Mouse (Mus musculus) induced T-regulatory cell, adult 2 months (primary cell): ENCODE data around the gene Ncoa1.

Experiments
- DNase-seq: peaks from one replicate; pipeline ENCODE4 v3.0.0-alpha.2; 2012; ENCODE audit warnings: low read depth

Ncoa1 gene

GRCm38 (mm10) chr12:4476832-4477671 lies at the start of gene Ncoa1:
Gene Ncoa1 (minus strand): TSS chr12:4477182.
- peak; percentile 80 for DNase-seq

GRCm38 (mm10) chr12:4524546-4524945 lies 47.6 kb upstream of the Ncoa1 start:
- DNase-seq: no peak

- DNase-seq: no peak
These were observed 46.8 kb upstream of the Ncoa1 start for GRCm38 (mm10) chr12:4523688-4524298.

GRCm38 (mm10) chr12:4523208-4523607 lies 46.2 kb upstream of the Ncoa1 start:
- DNase-seq: no peak

GRCm38 (mm10) chr12:4518957-4519356 lies 42.0 kb upstream of the Ncoa1 start:
- DNase-seq: no peak

GRCm38 (mm10) chr12:4509591-4510061 lies 32.6 kb upstream of the Ncoa1 start:
- DNase-seq: no peak

GRCm38 (mm10) chr12:4508182-4508581 lies 31.2 kb upstream of the Ncoa1 start:
- no peak for DNase-seq

- no peak for DNase-seq
These were observed 30.5 kb upstream of the Ncoa1 start for GRCm38 (mm10) chr12:4507461-4507860.

GRCm38 (mm10) chr12:4506810-4507430 lies 29.9 kb upstream of the Ncoa1 start:
- DNase-seq: no peak

GRCm38 (mm10) chr12:4505298-4505697 lies 28.3 kb upstream of the Ncoa1 start:
- DNase-seq: no peak

- no peak for DNase-seq
These were observed 26.8 kb upstream of the Ncoa1 start for GRCm38 (mm10) chr12:4503673-4504326.

GRCm38 (mm10) chr12:4501916-4502315 lies 24.9 kb upstream of the Ncoa1 start:
- DNase-seq: no peak

GRCm38 (mm10) chr12:4500516-4500915 lies 23.5 kb upstream of the Ncoa1 start:
- no peak for DNase-seq

GRCm38 (mm10) chr12:4499651-4500175 lies 22.7 kb upstream of the Ncoa1 start:
- no peak for DNase-seq

GRCm38 (mm10) chr12:4488411-4488810 lies 11.4 kb upstream of the Ncoa1 start:
- DNase-seq: no peak

GRCm38 (mm10) chr12:4483386-4483785 lies 6.4 kb upstream of the Ncoa1 start:
- DNase-seq: no peak

- no peak for DNase-seq
These were observed 4.7 kb upstream of the Ncoa1 start for GRCm38 (mm10) chr12:4481687-4482086.

GRCm38 (mm10) chr12:4480250-4480649 lies 3.3 kb upstream of the Ncoa1 start:
- DNase-seq: no peak

GRCm38 (mm10) chr12:4479171-4479881 lies 2.3 kb upstream of the Ncoa1 start:
- no peak for DNase-seq

- peak; percentile 26 for DNase-seq
These were observed 1.2 kb upstream of the Ncoa1 start for GRCm38 (mm10) chr12:4477941-4478795.
